Mouse (Mus musculus): ENCODE data around the gene Arfgef3. TPM values are rescaled to one million over a fixed set of nuclear protein-coding genes. Genes with fewer than 3 reads are reported as not detected.

Gene Arfgef3
- not detected for polyA plus RNA-seq (2014; fragmentation: Illumina TruSeq; extraction: RNeasy Lipid Tissue Mini Kit (QIAGEN cat#74804); ENCODE audit: low read depth, low replicate concordance)

GRCm38 (mm10) chr10:18743286-18744142 is at the start of gene Arfgef3:
TSS of gene Arfgef3 (minus strand) at chr10:18743949.

GRCm38 (mm10) chr10:18786693-18787092 is 42.9 kb upstream of the Arfgef3 start, which contains the start of gene Gm4922:
TSS of gene Gm4922 (minus strand) at chr10:18786793.

GRCm38 (mm10) chr10:18545813-18546235 is 197.9 kb downstream of the Arfgef3 start, which contains the start of gene Hebp2:
TSS of gene Hebp2 (minus strand) at chr10:18546076.

Other genes with a start within 250 kb of the Arfgef3 start
- 0.48 TPM for gene Hebp2, start 197.9 kb downstream of the Arfgef3 start, polyA plus RNA-seq (2014; fragmentation: Illumina TruSeq; extraction: RNeasy Lipid Tissue Mini Kit (QIAGEN cat#74804); ENCODE audit: low read depth, low replicate concordance)
- gene Gm4922, start 42.8 kb upstream of the Arfgef3 start, polyA plus RNA-seq (2014; fragmentation: Illumina TruSeq; extraction: RNeasy Lipid Tissue Mini Kit (QIAGEN cat#74804); ENCODE audit: low read depth, low replicate concordance): not detected
- 183 TPM for gene Perp, start 101.1 kb upstream of the Arfgef3 start, polyA plus RNA-seq (2014; fragmentation: Illumina TruSeq; extraction: RNeasy Lipid Tissue Mini Kit (QIAGEN cat#74804); ENCODE audit: low read depth, low replicate concordance)